Mouse (Mus musculus) left cerebral cortex, adult 2 months (tissue): Measurements from ENCODE around the gene Vstm2a. TPM values are rescaled to one million over a fixed set of nuclear protein-coding genes. Genes with fewer than 3 reads are reported as not detected.

Experiments used
- DNase-seq, 2 experiments: peaks; one replicate each; pipeline ENCODE4 v3.0.0; 2021 to 2022; ENCODE audit warnings: low spot score in 2 of 2, mixed read lengths in 1 of 2; ENCODE audit errors: extremely low spot score in 1 of 2
- H3K27ac ChIP-seq: fragments of 200-600 bp; 2 replicates; pipeline ENCODE4 v1.8.1; 2022
- H3K4me3 ChIP-seq: fragments of 200-600 bp; 2 replicates; pipeline ENCODE4 v1.8.1; 2022
- CTCF ChIP-seq: fragments of 200-600 bp; IDR thresholded peaks from 2 replicates; pipeline ENCODE4 v1.8.1; 2022; ENCODE audit warnings: antibody characterized with exemption, mild to moderate bottlenecking, moderate library complexity
- intact Hi-C: fragments of 180-260 bp; cut with DNase I; formaldehyde crosslinking; loops from one replicate; pipeline ENCODE4 v1.15.1; 2025
- long read RNA-seq, 2 experiments: library from polyadenylated mRNA; stranded (forward); transcript quantifications; one replicate each; pipeline ENCODE4 v2.0.0; 2021; ENCODE audit warnings: borderline mapping rate in 2 of 2
- total RNA-seq, 2 experiments: library from RNA; stranded (reverse); gene quantifications; 2 replicates each; pipeline ENCODE4 v1.2.3; 2021

Vstm2a gene
- total RNA-seq: 100 to 1,000 TPM; 128 to 140 TPM
- long read RNA-seq, experiment 1, transcript Vstm2a-201 (5 exons, 3,264 nt): minor isoform, 11 of 127 reads
- long read RNA-seq, experiment 1, transcript Vstm2a-205 (5 exons, 1,039 nt): major isoform, 76 of 127 reads
- long read RNA-seq, experiment 1, partial matches to known transcripts: 24 of 127 reads
- long read RNA-seq, experiment 1, other reads (novel, unspliced or antisense): 16 of 127 reads
- long read RNA-seq, experiment 2, transcript Vstm2a-201 (5 exons, 3,264 nt): minor isoform, 9 of 59 reads
- long read RNA-seq, experiment 2, transcript Vstm2a-205 (5 exons, 1,039 nt): major isoform, 27 of 59 reads
- long read RNA-seq, experiment 2, partial matches to known transcripts: 7 of 59 reads
- long read RNA-seq, experiment 2, other reads (novel, unspliced or antisense): 14 of 59 reads

GRCm38 (mm10) chr11:16257473-16257921, at the start of gene Vstm2a:
Vstm2a (plus strand) TSS chr11:16257724.
- peak within 1 kb of the TSS; percentile 95 for H3K27ac ChIP-seq
- H3K4me3 ChIP-seq: peak within 1 kb of the TSS; percentile 71
- intact Hi-C loops: no loop called here
- peak; percentile 75 to 82 for DNase-seq
- TF ChIP-seq CTCF: peak; percentile 28; the same call in 1 of the 2 replicates

DNA sequence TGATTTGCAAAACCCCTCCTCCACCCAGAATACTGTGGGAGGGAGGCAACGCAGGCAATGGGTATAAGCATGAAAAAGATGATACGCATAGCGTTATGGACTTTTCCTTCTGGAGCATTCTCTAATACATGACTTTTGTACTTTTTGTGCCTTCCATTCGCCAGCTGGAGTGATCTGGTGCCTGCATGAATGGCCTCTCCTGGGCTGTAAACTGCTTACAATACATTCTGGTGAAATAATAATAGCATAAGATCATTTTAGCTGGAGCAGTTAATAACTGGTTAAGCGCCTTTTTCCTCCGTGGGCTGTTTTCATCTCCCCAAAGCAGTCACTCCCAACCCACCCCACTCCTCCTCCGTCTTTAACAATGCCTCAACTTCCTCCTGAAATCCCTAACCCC, 513 bp upstream of the Vstm2a start:
- peak overlapping the region; percentile 95 for H3K27ac ChIP-seq
- peak in 1 of 2 experiments; percentile 24 for DNase-seq
- no peak for TF ChIP-seq CTCF
- H3K4me3 ChIP-seq: peak overlapping the region; percentile 71
- intact Hi-C loops: no loop called here

DNA sequence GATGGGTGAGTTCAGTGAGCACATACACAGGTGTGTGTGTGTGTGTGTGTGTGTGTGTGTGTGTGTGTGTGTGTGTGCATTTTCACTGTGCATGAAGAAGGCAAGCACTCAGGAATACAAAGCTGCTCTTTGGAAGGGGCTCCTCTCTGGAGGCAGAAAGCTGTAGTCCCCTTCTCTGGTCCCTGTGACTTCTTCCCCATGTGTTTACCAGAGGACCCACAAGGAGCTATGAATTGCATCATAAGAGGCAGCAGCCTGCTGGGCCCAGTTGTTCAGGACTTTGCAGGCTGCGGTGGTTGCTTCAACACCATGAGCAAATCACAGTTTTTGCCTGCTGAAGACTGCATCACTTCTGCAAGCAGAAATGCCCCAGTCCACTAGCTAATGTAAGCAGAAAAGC, 776 bp downstream of the Vstm2a start:
- intact Hi-C loops: no loop called here
- peak overlapping the region; percentile 83 for H3K27ac ChIP-seq
- TF ChIP-seq CTCF: no peak
- peak overlapping the region; percentile 71 for H3K4me3 ChIP-seq
- peak; percentile 24 to 38 for DNase-seq

DNA sequence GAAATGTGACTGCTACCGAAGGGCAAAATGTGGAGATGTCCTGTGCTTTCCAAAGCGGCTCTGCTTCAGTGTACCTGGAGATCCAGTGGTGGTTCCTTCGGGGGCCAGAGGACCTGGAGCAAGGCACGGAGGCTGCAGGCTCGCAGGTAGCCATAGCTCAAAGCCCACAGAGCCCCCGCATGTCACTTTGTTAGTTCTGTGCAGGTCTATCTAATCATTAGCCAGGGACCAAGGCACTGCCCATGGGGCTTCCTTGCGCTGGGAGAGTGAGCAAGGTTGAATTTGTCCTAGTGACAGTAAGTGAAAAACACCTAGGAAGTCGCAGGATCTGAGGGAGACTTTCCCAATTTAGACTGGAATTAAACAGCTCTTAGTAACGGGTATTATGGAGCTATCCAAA, 2.4 kb downstream of the Vstm2a start:
- DNase-seq: peak in 1 of 2 experiments; percentile 24
- intact Hi-C loops: loop anchor here (2.0 kb wide), 1 partner anchor 143 kb away; no protein-coding TSS in a partner anchor
- Histone ChIP-seq H3K4me3 (peak overlapping the region; percentile 71), H3K27ac (peak overlapping the region; percentile 83; the same call in 1 of the 2 replicates)
- no peak for TF ChIP-seq CTCF

GRCm38 (mm10) chr11:16260764-16261578, 3.4 kb downstream of the Vstm2a start:
- Histone ChIP-seq H3K4me3 (peak overlapping the region; percentile 71), H3K27ac (peak overlapping the region; percentile 70)
- DNase-seq: peak; percentile 77 to 80
- TF ChIP-seq CTCF: peak; percentile 75
- intact Hi-C loops: loop anchor here (2.0 kb wide), 1 partner anchor 142 kb away; no protein-coding TSS in a partner anchor

DNA sequence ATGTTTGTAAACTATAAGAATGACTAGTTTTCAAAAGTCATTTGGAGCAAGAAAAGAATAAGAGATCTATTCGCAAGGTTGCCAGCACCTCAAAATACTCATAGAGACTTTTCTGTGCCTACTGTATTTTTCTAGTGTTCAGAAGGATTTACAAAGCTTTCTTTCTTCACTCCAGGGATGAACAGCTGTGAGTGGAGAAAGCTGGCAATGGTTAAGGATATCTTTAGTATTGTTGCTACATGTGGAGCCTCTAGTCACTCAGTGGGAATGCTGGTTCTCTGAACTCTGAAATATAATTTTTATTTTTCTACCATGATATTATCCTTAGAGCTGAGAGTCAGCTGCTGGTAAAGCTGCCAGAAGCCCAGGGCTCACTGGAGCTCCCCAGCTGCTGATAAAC, 10.9 kb downstream of the Vstm2a start:
- DNase-seq: no peak
- no peak overlapping the region for H3K27ac ChIP-seq
- TF ChIP-seq CTCF: no peak
- H3K4me3 ChIP-seq: no peak overlapping the region
- intact Hi-C loops: no loop called here

GRCm38 (mm10) chr11:16290381-16290780, 32.9 kb downstream of the Vstm2a start:
- Histone ChIP-seq H3K4me3 (no peak overlapping the region), H3K27ac (no peak overlapping the region)
- intact Hi-C loops: no loop called here
- no peak for DNase-seq
- TF ChIP-seq CTCF: no peak

GRCm38 (mm10) chr11:16292960-16293359, 35.4 kb downstream of the Vstm2a start:
- H3K4me3 ChIP-seq: no peak overlapping the region
- no peak overlapping the region for H3K27ac ChIP-seq
- no peak for DNase-seq
- no peak for TF ChIP-seq CTCF
- intact Hi-C loops: no loop called here

DNA sequence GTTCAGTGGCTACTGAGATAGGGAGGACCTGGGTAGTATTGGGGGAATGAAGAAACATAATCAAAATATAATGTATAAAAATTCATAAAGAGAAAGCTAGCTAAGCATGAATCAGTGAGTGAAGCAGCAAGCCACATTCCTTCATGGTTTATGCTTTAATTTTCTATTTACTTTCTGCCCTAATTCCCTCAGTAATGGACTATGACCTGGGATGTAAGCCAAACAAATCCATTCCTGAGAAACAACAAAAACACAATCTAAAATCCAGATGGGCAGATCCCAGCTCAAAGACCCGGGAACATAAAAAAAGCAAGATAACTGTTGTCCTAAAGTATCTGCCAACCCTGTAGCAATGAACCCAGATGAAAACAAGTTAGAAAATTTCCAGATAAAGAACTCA, 39.0 kb downstream of the Vstm2a start:
- Histone ChIP-seq H3K4me3 (no peak overlapping the region), H3K27ac (no peak overlapping the region)
- intact Hi-C loops: no loop called here
- TF ChIP-seq CTCF: no peak
- no peak for DNase-seq

GRCm38 (mm10) chr11:16299492-16299891, 42.0 kb downstream of the Vstm2a start:
- intact Hi-C loops: no loop called here
- Histone ChIP-seq H3K27ac (no peak overlapping the region), H3K4me3 (no peak overlapping the region)
- no peak for DNase-seq
- no peak for TF ChIP-seq CTCF

DNA sequence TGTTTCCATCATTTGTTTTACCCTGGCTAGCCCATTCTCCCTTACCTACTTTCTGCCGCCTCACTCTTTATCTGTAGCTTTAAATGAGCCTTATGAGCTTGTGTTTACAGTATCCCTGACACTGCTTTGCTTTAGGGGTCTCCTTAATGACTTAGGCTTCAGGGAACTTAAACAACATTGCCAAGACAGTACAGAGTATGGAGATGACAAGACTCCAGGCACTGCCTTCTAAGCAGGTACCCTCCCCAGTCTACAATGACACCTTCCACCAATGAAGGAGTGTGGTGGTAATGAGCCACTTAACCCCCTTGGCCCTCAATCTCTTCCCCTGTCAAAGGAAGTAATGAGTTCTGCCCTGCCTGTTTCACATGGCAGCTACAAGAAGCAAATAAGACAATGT, 42.4 kb downstream of the Vstm2a start:
- Histone ChIP-seq H3K27ac (no peak overlapping the region), H3K4me3 (no peak overlapping the region)
- no peak for DNase-seq
- TF ChIP-seq CTCF: no peak
- intact Hi-C loops: loop anchor here (5.0 kb wide), 1 partner anchor 42 kb away; no protein-coding TSS in a partner anchor

DNA sequence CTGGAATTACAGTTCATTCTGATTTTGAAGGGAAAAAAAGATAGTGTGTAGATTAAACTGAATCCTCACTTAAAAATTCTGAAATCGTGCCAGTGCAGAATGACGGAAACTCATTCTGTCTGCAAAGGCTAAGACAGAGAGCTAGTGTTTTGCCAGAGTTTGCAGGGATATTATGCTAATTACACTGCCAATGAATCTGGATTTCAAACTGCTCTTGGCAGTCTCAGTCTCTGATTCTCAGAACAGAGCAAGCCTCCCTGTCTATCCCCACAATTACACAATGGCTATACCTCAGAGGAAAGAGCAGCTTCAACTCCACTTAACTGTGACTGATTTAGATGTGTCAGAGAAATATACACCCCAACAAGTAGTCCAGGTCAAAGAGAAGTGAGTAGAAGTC, 43.2 kb downstream of the Vstm2a start:
- no peak overlapping the region for H3K27ac ChIP-seq
- DNase-seq: no peak
- no peak for TF ChIP-seq CTCF
- no peak overlapping the region for H3K4me3 ChIP-seq
- intact Hi-C loops: loop anchor here (5.0 kb wide), 1 partner anchor 42 kb away; no protein-coding TSS in a partner anchor
